Mouse (Mus musculus) adrenal gland, adult 18-20 months (tissue): ENCODE measurements around the gene Abca2. TPM values are rescaled to one million over a fixed set of nuclear protein-coding genes. Genes with fewer than 3 reads are reported as not detected.

ENCODE experiments used
- DNase-seq, 2 experiments: peaks; one replicate each; pipeline ENCODE4 v3.0.0; 2021 to 2022; ENCODE audit warnings: low spot score in 2 of 2
- total RNA-seq, 2 experiments: library from RNA; stranded (reverse); gene quantifications; 1 replicate in 1 of 2; 2 replicates in 1 of 2; pipeline ENCODE4 v1.2.3; 2021

Gene Abca2
- total RNA-seq, 2 experiments from 2014 or later: 36.9 to 48.5 TPM

DNA sequence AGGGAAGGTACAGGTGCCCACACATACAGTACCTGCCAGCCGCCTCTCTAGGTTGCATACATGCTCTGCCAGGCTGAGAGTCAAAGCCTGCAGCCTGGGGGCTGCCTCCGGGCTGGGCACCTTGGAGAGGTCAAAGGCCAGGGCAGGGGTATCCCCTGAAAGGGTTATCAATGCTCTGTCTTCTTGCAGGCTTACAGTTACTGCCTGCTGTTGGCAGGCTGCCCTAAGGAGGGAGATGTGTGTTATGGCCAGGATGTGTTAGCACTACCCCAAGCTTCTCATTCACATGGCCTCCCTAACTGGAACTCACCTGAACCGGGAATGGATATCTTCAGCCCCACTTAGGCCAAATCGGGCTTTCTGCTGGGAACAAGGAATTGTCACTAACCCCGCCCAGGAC, 31.6 kb downstream of the Abca2 start:
- DNase-seq: peak in 1 of 2 experiments; percentile 26

DNA sequence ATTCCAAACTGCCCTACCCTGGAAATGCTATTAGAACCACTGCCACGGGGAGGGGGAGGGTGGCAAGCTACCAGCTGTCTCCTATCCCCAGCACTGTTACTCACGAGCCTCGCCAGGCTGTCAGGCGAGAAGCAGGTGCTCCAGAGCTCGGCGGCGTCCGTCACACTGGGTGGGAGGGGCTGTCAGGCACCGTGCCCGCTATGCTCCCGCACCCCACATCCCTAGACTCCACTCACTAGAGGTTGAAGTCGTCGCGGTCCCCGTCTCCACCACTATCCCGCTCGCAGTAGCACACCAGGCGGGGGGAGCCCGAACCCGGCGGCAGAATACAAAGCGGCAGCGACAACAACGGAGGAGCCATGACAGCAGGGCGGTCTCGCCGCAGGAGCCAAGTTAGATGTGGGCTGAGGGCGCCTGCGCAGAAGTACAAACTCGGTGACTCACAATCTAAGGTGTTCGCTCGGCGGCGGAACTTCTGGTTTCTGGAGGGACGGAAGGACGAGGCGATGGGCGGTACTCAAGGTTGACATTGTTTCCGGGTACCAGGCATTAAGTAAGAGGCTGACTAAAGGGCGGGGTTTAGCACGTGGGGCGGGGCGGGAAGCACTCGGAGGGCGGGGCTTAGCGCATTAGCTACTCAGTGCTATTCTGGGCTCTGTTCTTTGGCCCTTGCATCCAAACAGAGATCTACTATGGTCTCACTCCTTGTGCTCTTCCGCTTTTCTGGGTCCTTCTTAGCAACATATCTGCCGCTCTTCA, 32.2 kb downstream of the Abca2 start, which contains the start of gene Paxx:
Paxx (minus strand) TSS at position 544 of the 759 bp plus-strand sequence.
- DNase-seq: peak; percentile 82 to 85

DNA sequence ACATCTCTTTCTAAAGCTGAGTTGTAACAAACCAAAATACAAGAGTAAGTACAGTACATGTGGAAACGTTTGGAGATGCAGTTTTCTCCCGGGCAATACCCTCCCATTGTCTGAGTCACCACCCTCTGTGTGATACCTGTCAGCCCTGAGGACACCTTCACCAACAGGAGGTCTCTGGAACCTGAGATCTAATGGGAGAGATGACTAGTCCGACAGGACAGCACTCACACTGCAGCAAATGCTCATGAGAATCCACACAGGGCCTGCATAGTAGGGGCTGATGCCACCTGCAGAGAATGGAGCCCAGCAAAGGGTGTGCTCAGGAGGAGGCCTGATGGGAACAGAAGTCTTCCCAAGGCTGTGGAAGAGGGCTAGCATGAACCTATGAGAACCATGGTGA, 32.9 kb downstream of the Abca2 start:
- no peak for DNase-seq

DNA sequence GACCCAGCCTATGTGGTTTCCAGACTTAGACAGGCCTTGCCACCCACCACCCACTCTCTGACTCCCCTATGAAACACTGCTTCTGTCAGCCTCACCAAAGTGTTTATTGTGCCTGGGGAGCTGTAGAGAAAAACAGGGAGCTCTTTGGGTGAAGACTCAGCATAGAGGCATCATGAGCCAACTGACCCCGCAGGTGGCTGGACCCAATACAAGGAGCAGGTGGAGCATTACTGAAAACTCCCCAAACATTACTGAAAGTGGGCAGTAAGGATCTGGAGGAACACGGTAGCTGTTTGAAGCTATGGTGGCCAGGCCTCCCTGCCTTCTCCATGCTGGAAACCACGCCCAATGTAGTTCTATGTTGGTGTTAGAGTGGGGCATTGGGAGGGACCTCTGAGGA, 35.1 kb downstream of the Abca2 start:
- no peak for DNase-seq

DNA sequence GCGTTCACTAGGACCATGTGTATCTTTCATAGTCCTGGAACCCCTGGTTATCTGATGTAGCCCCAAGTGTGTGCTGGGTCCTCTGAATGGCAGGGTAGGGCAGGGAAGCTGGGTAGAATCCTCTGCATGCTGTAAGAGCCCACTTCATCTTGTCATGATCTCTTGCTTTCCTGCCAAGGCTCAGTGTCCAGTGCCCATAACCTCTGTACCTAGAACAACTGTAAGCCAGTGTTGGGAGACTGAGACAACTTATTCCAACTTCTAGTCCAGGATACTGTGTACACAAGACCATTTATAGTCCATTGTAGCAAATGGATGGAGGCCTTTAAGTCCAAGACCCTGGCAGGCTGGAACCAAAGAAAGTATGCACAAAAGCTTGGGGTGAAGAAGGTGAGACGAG, 36.8 kb downstream of the Abca2 start:
- DNase-seq: no peak

DNA sequence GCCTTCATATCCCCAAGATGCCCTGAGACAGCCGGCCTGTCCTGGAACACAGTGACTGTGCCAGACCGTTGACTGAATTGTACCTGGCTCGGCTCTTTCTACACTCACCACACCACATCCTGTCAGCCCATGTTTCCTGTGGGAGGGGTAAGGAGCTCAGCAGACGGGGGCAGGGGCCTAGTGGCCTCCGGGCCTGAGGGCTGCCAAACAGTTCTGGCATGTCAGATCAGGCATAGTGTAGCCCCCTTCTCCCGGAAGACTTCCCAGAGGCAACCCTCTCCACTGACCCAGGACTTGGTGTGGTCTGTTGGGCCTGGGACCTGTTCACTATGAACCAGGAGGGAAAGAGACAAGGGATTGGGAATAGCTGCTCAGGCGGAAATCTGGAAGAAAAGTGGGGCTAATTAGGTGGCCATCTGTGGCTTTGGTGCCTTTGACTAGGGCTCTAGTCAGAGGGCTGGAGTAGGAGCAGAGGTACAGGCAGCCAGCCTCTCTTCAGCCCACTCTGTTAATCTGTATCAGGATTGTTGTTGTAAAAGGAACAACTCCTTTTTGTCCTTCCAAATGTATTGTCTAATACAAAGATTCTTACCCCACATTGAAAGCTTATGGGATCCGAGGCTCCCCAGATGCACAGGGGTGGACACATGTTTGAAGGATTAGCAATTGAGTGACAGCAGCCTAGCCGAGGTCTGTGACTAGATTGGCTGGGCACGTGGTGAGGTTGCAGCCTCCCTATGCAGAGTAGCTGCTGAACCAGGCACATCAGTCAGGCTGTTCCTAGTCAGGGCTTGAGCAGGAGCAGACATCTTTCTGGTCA, 37.5 kb downstream of the Abca2 start:
- DNase-seq: no peak

DNA sequence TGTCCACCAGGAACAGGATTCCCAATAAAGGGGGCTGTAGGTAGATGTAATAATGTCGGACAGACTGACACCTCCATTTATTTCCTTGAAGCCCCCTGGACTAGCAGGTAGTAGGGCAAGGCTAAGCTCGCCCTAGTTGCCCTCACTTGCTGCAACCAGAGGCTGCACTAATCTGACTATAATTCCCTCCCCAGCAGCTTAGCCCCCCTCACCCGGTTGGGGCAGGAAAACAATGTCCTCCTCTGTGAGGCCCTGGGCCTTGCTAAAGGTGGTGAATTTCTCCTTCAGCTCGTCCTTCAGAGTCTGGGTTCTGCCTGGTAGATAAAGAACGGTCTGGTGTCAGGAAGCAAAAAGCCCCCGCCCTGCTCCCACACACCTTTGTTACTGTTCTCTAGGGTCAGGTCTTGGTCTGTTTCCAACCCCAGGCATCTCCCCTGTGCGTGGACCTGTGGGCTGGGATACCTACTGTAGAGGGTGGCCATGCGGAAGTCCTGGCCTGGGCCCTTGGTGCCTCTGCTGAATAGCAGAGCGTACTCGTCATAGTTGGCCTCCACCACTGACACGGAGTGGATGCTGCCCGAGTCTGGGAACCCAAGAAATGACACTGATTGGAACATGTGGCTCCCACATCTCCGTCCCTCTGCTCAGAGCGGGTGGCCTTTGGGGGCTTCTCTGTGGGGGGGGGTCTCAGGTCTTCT, 39.3 kb downstream of the Abca2 start:
- no peak for DNase-seq

DNA sequence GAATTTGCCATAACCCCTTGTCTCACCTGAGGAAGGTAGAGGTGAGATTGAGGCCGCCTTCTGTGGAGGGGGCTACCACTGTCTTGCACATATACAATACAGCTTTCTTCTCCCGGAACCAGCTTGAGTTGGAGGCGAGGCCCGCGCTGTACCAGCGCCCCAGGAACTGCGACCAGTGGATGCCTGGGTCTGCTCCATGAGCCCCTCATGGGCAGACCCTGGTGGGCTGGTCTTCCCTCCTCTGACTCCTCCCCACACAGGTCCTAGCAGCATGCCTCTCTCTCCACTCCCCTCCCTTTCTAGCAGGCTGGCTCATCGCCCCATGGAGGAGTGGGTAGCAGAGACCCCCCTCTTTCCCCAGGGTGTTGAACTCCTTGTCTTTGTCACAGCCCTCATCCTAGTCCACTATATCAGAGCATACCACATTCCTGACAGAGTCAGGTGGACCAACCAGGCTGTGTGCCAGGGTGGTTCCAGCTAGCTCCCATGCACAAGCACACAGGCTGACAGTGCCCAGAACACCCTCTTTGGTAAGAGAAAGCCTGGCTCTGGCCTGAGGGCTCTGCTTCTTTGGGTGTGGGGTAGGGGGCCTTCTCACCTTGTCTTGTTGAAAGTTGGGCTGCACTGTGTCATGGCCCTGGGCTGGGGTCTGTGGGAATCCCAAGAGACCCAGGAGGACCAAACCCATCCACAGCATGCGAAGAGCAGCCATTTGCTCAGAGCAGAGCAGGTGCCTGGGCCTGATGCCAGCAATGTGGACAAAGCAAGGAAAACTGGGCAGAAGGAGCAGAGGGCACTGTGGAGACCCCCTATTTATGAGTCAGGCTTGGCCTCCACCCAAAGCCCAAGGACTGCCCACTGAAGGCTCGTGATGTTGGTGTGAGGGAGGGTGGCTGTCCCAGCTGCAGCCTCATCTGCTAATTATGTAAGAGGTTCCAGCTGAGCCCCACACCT, 40.7 kb downstream of the Abca2 start:
- no peak for DNase-seq

DNA sequence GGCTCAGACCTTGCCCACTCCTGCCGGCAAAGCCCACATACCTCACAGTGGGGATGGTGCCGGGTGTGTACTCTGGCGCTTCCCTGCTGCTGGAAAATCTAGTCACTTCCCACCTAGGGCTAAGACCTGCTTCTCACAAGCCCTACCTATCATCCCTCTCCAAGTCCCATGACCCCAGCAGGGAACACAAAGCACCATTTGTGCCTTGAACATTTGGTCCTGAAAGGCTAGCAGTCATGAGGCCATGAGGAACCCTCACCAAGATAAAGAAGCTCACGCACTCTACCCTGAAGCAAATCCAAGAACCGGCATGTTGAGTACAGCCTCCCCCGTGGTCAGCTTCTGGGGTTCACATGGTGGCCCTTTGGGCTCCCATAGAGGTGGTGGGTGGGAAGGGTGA, 41.5 kb downstream of the Abca2 start, which contains the start of gene Ptgds:
Ptgds (minus strand) TSS at position 78 of the 400 bp plus-strand sequence.
- no peak for DNase-seq

DNA sequence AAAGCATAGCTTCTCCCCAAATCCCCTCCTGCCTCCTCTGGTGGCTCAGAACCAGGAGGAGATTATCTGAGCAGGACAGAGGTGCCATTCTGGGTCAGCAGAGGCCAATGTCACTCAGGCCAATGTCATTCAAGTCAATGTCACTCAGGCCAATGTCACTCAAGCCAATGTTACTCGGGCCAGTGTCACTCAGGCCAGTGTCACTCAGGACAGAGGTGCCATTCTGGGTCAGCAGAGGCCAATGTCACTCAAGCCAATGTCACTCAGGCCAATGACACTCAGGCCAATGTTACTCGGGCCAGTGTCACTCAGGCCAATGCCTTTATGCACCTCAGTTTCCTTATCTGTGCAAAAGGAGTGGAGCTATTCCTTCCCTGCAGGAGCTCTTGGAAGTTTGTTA, 44.0 kb downstream of the Abca2 start:
- no peak for DNase-seq

DNA sequence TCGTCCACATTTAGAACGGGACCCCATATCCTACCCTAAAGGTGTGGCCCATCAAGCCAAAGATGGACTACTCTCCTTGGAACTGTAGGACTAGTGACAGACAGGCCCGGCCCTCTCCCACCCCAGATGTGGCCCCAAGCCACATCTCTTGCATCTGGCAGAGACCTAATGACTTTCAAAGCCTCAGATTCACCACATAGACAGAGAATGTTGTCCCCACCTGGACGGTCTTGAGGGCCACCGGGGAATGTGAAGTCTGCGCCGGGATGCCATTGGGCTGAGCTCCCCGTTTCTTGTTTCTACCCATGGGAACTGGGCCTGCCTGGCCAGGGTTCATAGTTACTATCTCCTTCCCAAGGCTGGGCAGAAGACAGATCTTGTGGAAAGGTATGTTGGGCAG, 49.0 kb downstream of the Abca2 start:
- DNase-seq: no peak

DNA sequence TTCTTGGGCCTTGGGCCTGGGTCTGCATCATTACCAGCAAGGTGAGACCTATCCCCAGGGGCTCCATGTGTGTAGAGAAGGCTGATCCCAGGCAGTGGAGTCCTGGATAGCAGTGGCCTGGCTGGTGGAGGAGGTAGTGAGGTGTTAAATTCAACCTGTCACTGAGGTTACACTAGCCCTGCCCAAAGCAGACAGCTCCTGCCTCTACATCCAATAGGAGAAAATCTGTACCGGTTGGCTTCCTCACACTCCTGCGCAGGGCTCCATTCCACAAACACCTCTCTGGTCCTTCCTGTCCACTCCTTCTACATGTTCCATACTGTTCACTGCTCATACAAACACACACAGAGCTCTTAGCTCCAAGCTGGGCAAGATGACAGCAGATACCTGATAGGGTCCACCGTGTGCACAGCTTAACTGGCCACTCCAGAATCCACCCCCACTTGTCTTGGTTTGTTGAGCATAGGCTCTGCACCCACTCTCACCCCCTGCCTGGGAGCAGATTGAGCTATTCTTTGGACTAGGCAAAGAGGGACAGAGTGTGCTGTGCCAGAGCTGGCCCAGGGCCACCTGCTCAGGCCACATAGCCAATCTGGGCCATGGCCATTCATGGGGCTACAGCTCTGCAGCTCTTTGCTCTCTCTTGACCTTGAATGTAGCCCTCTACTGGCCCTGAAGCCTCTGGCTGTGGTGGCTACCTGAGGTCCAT, 49.6 kb downstream of the Abca2 start:
- DNase-seq: no peak

DNA sequence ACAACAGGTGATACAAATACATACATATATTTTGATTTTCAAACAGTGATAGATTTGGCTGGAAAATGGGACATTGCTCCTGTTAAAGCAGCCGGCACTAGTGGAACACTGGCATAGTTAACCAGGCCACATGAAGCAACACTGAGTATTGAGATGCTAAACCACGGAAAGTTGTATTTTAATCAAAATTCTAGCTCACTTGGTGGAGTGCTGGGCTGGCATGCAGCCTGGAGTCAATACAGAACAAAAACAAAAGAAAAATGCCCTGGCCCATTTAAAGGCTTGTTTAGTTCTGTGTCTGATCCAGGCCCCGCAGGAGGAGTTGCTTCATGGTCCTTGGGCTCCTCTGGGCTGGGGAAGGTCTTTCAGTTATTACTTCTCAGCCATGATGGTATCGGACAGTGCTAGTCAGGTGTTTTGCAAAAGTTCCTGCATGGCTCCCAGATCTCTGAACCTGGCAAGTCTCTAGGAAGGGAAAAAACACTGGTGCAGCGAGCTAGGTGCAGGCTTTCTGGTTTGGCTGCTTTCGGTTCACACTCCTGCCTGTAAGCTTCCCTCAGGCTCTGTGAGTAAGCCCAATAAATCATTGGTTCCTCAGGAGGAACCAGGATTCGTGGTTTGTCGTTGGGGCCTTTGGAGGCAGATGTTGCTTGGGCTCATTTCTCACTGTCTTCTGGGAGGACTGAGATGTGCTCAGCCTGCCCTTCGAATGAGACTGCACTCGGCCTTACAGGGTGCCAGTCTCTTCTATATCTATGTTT, 51.2 kb downstream of the Abca2 start:
- no peak for DNase-seq

DNA sequence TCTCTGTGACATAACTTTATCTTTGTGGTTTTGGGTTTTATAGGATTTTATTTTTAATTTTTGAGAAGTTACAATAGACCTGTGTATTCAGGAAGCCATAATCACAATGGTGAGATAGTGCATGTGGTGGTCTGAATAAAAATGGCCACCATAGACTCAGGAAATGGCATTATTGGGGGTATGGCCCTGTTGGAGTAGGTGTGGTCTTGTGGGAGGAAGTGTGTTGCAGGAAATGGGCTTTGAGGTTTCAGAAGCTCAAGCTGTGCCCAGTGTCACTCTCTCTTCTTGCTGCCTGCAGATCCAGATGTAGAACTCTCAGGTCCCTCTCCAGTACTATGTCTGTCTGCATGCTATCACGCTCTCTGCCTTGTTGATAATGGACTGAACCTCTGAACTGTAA, 52.0 kb downstream of the Abca2 start:
- DNase-seq: no peak

DNA sequence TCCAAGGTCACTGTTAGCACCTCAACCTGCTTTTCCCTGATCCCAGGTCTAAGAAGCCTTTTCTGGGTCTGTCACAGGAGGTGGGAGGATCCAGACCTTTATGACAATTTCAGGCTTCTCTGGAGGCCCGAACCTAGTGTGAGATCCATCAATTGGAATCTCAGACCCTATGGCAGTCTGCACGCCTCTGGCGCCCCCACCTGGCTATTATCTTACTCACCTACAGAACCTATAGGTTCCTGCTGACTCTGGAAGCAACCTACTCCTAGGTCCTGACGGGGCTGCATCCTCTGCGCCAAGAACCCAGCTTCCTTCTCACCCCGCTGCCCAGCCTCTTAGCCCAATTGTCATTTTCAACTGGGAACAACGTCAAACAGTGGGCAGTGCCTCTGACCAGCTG, 54.5 kb downstream of the Abca2 start:
- peak in 1 of 2 experiments; percentile 48 for DNase-seq

DNA sequence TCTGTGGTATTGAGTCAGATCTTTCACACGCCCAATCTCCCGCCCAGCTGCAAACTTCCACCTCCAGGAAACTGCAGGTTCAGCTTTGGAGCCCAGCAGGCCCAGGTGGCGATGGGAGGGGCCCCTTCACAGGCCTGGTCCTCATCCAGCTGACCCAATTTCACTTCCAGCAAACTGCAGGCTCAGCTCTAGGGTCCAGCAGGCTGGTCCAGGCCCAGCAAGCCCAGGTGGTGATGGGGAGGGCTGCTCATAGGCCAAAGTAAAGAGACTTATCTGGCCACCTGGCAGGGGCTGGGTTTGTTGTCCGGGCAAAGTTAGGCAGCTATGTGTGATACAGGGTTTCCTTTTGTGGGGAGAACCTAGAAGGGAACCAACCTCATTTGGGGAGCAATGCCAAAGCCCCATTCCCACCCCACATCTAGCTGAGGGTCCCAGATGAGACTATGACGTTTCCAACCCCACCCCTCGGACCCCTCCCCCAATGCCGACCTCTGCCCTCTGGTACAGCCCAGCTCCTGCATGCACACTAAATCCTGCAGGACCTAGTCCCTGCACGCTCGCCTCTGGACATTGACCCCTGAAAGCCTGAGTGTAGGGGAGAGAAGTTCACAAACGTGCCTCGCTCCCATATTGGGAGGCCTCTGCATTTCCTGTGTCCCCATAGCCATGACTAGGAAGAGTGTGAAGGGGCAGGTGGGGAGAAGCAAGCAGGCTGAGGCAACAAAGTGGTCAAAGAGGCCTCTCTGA, 56.6 kb downstream of the Abca2 start:
- DNase-seq: no peak

DNA sequence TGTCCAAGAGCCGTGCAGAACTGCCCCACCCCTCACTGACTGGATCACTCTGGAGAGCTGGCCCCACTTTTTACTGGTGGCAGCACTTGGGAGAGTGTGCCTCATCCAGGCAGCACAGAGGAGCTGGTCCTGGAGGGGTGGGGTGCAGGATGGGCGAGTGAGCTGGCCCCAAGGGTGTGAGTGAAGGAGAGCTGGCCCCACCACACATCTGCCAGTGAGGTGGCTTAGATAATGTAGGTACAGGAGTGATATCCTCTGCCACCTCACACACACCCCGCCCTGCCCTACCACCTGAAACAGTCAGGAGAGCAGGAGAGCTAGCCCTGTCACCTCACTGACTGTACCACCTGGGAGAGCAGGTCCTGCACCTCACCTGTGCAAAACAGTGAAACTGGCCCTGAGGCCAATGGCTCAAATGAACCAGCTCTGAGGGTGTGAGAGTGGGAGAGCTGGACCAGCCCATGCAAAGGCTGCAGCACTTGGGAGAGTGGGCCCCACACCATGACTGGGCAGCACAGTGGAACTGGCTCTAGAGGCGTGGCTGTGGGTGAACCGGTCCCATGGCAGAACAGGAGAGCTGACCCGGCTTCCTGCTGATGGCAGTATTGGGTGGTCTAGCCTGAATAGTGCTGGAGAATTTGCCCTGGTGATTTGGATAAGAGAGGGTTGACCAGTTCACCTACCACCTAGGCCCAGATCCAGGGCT, 59.6 kb downstream of the Abca2 start:
- no peak for DNase-seq

DNA sequence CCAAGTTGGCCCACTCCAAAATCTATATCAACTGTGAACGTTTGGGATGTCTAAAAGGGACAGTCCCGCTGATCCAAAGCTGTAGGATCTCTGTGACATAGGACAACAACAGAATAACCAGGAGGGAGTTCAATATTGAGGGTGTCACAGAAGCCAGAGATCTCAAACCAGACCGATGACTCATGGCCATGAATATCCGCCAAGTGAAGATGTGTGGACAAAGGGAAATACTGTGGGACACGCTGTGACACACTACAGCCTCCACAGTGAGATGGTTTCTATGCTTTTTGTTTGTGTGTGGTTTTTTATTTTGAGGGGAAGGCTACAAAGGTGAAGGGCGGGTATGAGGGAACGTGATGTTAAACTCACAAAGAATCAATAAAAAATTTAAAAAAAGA, 60.2 kb downstream of the Abca2 start:
- peak in 1 of 2 experiments; percentile 37 for DNase-seq
